Mouse (Mus musculus): ENCODE measurements around the gene Mrps22. TPM values are rescaled to one million over a fixed set of nuclear protein-coding genes. Genes with fewer than 3 reads are reported as not detected.

The Mrps22 gene
- polyA plus RNA-seq, 1 experiment from 2014 or later = 85.7 TPM

DNA sequence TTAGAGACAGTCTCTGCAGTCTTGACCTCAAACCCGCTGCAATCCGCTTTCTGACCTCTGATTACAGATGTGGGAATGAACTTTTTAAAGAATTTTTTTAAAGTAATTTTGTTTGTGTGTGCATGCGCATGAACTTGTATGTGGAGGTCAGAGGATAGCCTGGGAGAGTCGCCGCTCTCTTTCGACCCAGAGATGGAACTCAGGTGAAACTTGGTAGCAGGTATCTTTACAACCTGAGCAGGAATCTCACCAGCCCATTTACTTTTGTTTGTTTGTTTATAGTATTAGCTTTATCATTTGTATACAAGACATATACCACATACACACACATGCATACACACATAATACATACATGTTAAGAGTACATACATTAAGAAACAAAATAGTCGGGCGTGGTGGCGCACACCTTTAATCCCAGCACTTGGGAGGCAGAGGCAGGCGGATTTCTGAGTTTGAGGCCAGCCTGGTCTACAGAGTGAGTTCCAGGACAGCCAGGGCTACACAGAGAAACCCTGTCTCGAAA is 438 bp upstream of the Mrps22 start:
- Histone ChIP-seq H3K27me3 (ENCODE audit: control insufficient read depth, insufficient read depth, low read length) (no peaks in the 10 kb centered on the region), H3K9me3 (replicated peaks; ENCODE audit: control insufficient read depth, low read length) (no peaks in the 10 kb centered on the region), H3K4me1 (ENCODE audit: control insufficient read depth, insufficient read depth, low read length) (no peaks in the 10 kb centered on the region), H3K9ac (replicated peaks; ENCODE audit: low read length) (peak overlapping the region; percentile 46; the same call in 1 of the 2 replicates), H3K4me2 (ENCODE audit: low read depth, low read length) (peak overlapping the region; percentile 44), H3K4me3 (ENCODE audit: low read depth, low read length) (peak overlapping the region; percentile 90), H3K36me3 (replicated peaks; ENCODE audit: control insufficient read depth, insufficient read depth, low read depth, low read length) (no peaks in the 10 kb centered on the region), H3K27ac (replicated peaks; ENCODE audit: low read depth, low read length) (no peak overlapping the region)
- DNase-seq (ENCODE audit: low spot score) (no peak), ATAC-seq (replicated peaks; ENCODE audit: insufficient number of reproducible peaks, low FRiP score, low TSS enrichment, low read depth) (peak; percentile 52)
- 53% methylated on average over 11 of the region's 11 CpGs for WGBS

DNA sequence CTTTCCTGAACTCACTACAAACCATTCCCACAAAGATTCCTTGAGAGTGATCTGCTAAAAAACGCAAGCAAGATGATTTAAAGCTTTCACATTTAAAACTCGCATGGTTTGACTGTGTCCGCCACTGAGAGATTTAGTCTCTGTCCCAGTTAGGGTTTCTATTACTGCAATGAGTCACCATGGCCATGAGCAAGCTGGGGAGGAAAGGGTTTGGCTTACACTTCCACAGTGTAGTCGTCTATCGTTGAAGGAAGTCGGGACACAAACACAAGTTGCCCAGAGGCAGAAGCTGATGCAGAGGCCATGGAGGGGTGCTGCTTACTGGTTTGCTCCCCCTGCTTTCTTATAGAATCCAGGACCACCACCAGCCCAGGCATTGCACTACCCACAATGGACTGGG is 1.4 kb downstream of the Mrps22 start:
- Histone ChIP-seq H3K27ac (replicated peaks; ENCODE audit: low read depth, low read length) (no peak overlapping the region), H3K36me3 (replicated peaks; ENCODE audit: control insufficient read depth, insufficient read depth, low read depth, low read length) (no peaks in the 10 kb centered on the region), H3K27me3 (ENCODE audit: control insufficient read depth, insufficient read depth, low read length) (no peaks in the 10 kb centered on the region), H3K9ac (replicated peaks; ENCODE audit: low read length) (no peak overlapping the region), H3K9me3 (replicated peaks; ENCODE audit: control insufficient read depth, low read length) (no peaks in the 10 kb centered on the region), H3K4me3 (ENCODE audit: low read depth, low read length) (no peak overlapping the region), H3K4me1 (ENCODE audit: control insufficient read depth, insufficient read depth, low read length) (no peaks in the 10 kb centered on the region), H3K4me2 (ENCODE audit: low read depth, low read length) (no peak overlapping the region)
- DNase-seq (ENCODE audit: low spot score) = no peak
- 88% methylated on average over 6 of the region's 6 CpGs for WGBS
- no peak for ATAC-seq (replicated peaks; ENCODE audit: insufficient number of reproducible peaks, low FRiP score, low TSS enrichment, low read depth)

GRCm38 (mm10) chr9:98583852-98584251 is 17.6 kb downstream of the Mrps22 start:
- Histone ChIP-seq H3K4me2 (ENCODE audit: low read depth, low read length) (no peak overlapping the region), H3K27me3 (ENCODE audit: control insufficient read depth, insufficient read depth, low read length) (no peaks in the 10 kb centered on the region), H3K4me1 (ENCODE audit: control insufficient read depth, insufficient read depth, low read length) (no peaks in the 10 kb centered on the region), H3K9me3 (replicated peaks; ENCODE audit: control insufficient read depth, low read length) (no peaks in the 10 kb centered on the region), H3K27ac (replicated peaks; ENCODE audit: low read depth, low read length) (no peak overlapping the region), H3K9ac (replicated peaks; ENCODE audit: low read length) (no peak overlapping the region), H3K36me3 (replicated peaks; ENCODE audit: control insufficient read depth, insufficient read depth, low read depth, low read length) (peaks cover 3% of the 10 kb centered on the region; the same call in 1 of the 2 replicates), H3K4me3 (ENCODE audit: low read depth, low read length) (no peak overlapping the region)
- no peak for ATAC-seq (replicated peaks; ENCODE audit: insufficient number of reproducible peaks, low FRiP score, low TSS enrichment, low read depth)
- 95% methylated on average over 4 of the region's 4 CpGs for WGBS
- DNase-seq (ENCODE audit: low spot score) = no peak

GRCm38 (mm10) chr9:98563137-98564126 is 38.0 kb downstream of the Mrps22 start, which contains the start of gene Copb2:
Gene Copb2, plus strand, starts transcription at chr9:98563721.
- no peaks in the 10 kb centered on the region for H3K27me3 ChIP-seq (ENCODE audit: control insufficient read depth, insufficient read depth, low read length)
- peak within 1 kb of the TSS; percentile 83 for H3K4me3 ChIP-seq (ENCODE audit: low read depth, low read length)
- peak within 1 kb of the TSS; percentile 69 for H3K4me2 ChIP-seq (ENCODE audit: low read depth, low read length)
- no peaks in the 10 kb centered on the region for H3K9me3 ChIP-seq (replicated peaks; ENCODE audit: control insufficient read depth, low read length)
- H3K4me1 ChIP-seq (ENCODE audit: control insufficient read depth, insufficient read depth, low read length) = no peaks in the 10 kb centered on the region
- DNase-seq (ENCODE audit: low spot score) = peak; percentile 98
- H3K9ac ChIP-seq (replicated peaks; ENCODE audit: low read length) = peak within 1 kb of the TSS; percentile 86
- H3K36me3 ChIP-seq (replicated peaks; ENCODE audit: control insufficient read depth, insufficient read depth, low read depth, low read length) = no peaks in the 10 kb centered on the region
- peak; percentile 99 for ATAC-seq (replicated peaks; ENCODE audit: insufficient number of reproducible peaks, low FRiP score, low TSS enrichment, low read depth)
- WGBS = under 1% methylated on average over 76 of the region's 76 CpGs
- peak within 1 kb of the TSS; percentile 72 for H3K27ac ChIP-seq (replicated peaks; ENCODE audit: low read depth, low read length)

DNA sequence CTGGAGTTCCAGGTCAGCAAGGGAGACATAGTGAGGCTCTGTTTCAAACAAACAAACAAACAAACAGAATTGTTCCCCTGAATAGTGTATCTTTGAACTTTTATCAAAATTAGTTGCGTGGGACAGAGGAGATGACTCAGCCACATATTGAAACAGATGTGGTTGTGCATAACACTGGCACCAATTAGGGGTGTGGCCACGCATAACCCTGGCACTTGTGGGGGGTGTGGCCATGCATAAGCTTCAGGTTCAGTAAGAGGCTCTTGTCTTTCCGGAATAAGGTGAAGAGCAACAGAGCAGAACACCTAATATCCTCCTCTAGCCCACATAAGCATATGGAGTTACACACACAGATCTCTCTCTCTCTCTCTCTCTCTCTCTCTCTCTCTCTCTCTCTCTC is 57.4 kb downstream of the Mrps22 start:
- Histone ChIP-seq H3K9ac (replicated peaks; ENCODE audit: low read length) (no peak overlapping the region), H3K9me3 (replicated peaks; ENCODE audit: control insufficient read depth, low read length) (no peaks in the 10 kb centered on the region), H3K4me2 (ENCODE audit: low read depth, low read length) (no peak overlapping the region), H3K4me1 (ENCODE audit: control insufficient read depth, insufficient read depth, low read length) (no peaks in the 10 kb centered on the region), H3K27ac (replicated peaks; ENCODE audit: low read depth, low read length) (no peak overlapping the region), H3K36me3 (replicated peaks; ENCODE audit: control insufficient read depth, insufficient read depth, low read depth, low read length) (no peaks in the 10 kb centered on the region), H3K27me3 (ENCODE audit: control insufficient read depth, insufficient read depth, low read length) (no peaks in the 10 kb centered on the region), H3K4me3 (ENCODE audit: low read depth, low read length) (no peak overlapping the region)
- 87% methylated on average over 3 of the region's 3 CpGs for WGBS
- ATAC-seq (replicated peaks; ENCODE audit: insufficient number of reproducible peaks, low FRiP score, low TSS enrichment, low read depth) (no peak), DNase-seq (ENCODE audit: low spot score) (no peak)

Other genes starting within 250 kb of the Mrps22 start
- gene Rbp1, start 178.7 kb downstream of the Mrps22 start, polyA plus RNA-seq (2014; fragmentation: Nextera tagmentation; extraction: Ambion mirVana) = 70.8 and 81.9 TPM in 2 replicates
- 0.38 TPM in 1 of 2 replicates, not detected in the other for gene Rbp2, start 115.5 kb downstream of the Mrps22 start, polyA plus RNA-seq (2014; fragmentation: Nextera tagmentation; extraction: Ambion mirVana)
- gene Copb2, start 37.9 kb downstream of the Mrps22 start, polyA plus RNA-seq (2014; fragmentation: Nextera tagmentation; extraction: Ambion mirVana) = 196 and 210 TPM in 2 replicates
- gene Prr23a1, start 240.8 kb upstream of the Mrps22 start, polyA plus RNA-seq (2014; fragmentation: Nextera tagmentation; extraction: Ambion mirVana) = not detected in 2 replicates

Measured in embryonic facial prominence, embryonic 11.5 days (tissue).